Mouse (Mus musculus) natural killer cell, adult 2 months (primary cell): Measurements from ENCODE around the gene Tspan5.

Experiments
- DNase-seq, 2 experiments: peaks; one replicate each; pipeline ENCODE4 v3.0.0; 2022; ENCODE audit warnings: low spot score in 2 of 2

The Tspan5 gene

GRCm38 (mm10) chr3:138807795-138808194, 65.8 kb downstream of the Tspan5 start:
- DNase-seq = no peak

GRCm38 (mm10) chr3:138809509-138809908, 67.5 kb downstream of the Tspan5 start:
- no peak for DNase-seq

GRCm38 (mm10) chr3:138812565-138812964, 70.6 kb downstream of the Tspan5 start:
- DNase-seq = no peak

GRCm38 (mm10) chr3:138813139-138813810, 71.3 kb downstream of the Tspan5 start:
- DNase-seq = no peak

- no peak for DNase-seq
These were observed 72.5 kb downstream of the Tspan5 start for GRCm38 (mm10) chr3:138814457-138814856.

GRCm38 (mm10) chr3:138815127-138815837, 73.3 kb downstream of the Tspan5 start:
- DNase-seq = no peak

GRCm38 (mm10) chr3:138816888-138817656, 75.1 kb downstream of the Tspan5 start:
- no peak for DNase-seq

- DNase-seq = no peak
These were observed 77.9 kb downstream of the Tspan5 start for GRCm38 (mm10) chr3:138819862-138820261.

GRCm38 (mm10) chr3:138820296-138820695, 78.3 kb downstream of the Tspan5 start:
- no peak for DNase-seq

GRCm38 (mm10) chr3:138821886-138822445, 80.0 kb downstream of the Tspan5 start:
- DNase-seq = no peak

- no peak for DNase-seq
These were observed 81.9 kb downstream of the Tspan5 start for GRCm38 (mm10) chr3:138823857-138824256.

- no peak for DNase-seq
These were observed 83.3 kb downstream of the Tspan5 start for GRCm38 (mm10) chr3:138825296-138825695.

GRCm38 (mm10) chr3:138826243-138826800, 84.3 kb downstream of the Tspan5 start:
- no peak for DNase-seq

- no peak for DNase-seq
These were observed 91.0 kb downstream of the Tspan5 start for GRCm38 (mm10) chr3:138832827-138833517.

- no peak for DNase-seq
These were observed 92.2 kb downstream of the Tspan5 start for GRCm38 (mm10) chr3:138834174-138834573.

GRCm38 (mm10) chr3:138836937-138837336, 94.9 kb downstream of the Tspan5 start:
- DNase-seq = no peak

- no peak for DNase-seq
These were observed 95.7 kb downstream of the Tspan5 start for GRCm38 (mm10) chr3:138837651-138838050.

- no peak for DNase-seq
These were observed 97.7 kb downstream of the Tspan5 start for GRCm38 (mm10) chr3:138839656-138840055.

GRCm38 (mm10) chr3:138841288-138841687, 99.3 kb downstream of the Tspan5 start:
- no peak for DNase-seq

GRCm38 (mm10) chr3:138843180-138843579, 101.2 kb downstream of the Tspan5 start:
- DNase-seq = no peak

- no peak for DNase-seq
These were observed 101.6 kb downstream of the Tspan5 start for GRCm38 (mm10) chr3:138843641-138844040.
